Mouse (Mus musculus): Measurements from ENCODE around the gene Lrp2. TPM values are rescaled to one million over a fixed set of nuclear protein-coding genes. Genes with fewer than 3 reads are reported as not detected.
"Not testable (repeated sequence)": the region's sequence is repeated elsewhere in the genome, so short reads cannot be mapped to it uniquely, and the experiment has no call there.

The Lrp2 gene
- total RNA-seq, 2 experiments from 2014 or later = 0.45 to 1.2 TPM

DNA sequence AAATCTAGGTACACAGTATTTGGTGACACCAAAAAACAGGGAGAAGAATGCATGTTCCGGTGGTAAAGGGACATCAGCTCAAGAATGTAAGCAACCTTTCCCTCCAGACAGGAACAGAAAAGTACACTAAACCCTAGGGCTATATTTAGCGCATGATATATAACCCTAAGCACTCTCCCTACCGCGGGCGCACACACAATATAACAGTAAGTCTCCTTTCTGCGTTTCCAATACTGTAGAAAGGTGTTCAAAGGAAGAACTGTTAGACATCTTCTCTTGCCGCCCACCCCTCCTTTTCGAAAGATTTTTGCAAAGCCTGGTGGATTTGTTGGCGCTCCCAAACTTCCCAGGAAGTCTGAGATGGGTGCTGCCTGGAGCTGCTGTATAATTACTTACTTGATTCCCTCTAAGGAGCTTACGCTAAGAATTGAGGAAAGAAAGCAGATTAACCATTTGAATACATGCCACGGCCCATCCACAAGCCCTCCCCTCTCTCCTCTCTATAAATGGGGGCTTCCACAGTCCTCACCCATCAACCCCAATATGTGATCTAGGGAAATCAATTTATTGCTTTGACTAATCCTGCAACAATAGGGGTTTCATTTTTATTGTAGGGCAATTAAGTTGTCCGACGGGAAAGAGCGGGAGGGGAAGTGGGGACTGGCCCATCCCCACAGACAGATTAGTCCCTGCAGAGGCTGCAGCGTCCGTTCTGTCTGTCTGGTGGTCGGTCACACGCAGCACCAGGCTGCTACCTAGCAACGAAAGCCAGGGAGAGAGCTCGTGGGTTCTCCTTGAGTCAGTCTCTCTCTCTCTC lies 1.5 kb downstream of the Lrp2 start:
- DNase-seq (ENCODE audit: low spot score in 2 of 2) = no peak

- DNase-seq (ENCODE audit: low spot score in 2 of 2) = no peak
These were observed 3.0 kb downstream of the Lrp2 start for GRCm38 (mm10) chr2:69582861-69583260.

DNA sequence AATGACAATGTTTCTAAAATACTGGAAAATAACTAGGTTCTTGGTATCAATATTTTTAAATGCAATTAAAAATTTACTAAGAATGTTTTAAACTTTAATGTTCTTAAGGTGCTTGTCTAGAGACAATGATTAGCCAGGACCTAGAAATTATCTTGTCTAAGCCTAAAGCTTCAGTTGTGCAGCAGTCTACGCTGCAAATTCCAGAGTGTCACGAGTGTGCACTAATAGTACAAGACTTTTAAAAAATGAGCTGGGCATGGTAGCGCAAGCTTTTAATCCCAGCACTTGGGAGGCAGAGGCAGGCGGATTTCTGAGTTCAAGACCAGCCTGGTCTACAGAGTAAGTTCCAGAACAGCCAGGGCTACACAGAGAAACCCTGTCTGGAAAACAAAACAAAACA lies 3.8 kb downstream of the Lrp2 start:
- not testable (repeated sequence) for DNase-seq (ENCODE audit: low spot score in 2 of 2)

DNA sequence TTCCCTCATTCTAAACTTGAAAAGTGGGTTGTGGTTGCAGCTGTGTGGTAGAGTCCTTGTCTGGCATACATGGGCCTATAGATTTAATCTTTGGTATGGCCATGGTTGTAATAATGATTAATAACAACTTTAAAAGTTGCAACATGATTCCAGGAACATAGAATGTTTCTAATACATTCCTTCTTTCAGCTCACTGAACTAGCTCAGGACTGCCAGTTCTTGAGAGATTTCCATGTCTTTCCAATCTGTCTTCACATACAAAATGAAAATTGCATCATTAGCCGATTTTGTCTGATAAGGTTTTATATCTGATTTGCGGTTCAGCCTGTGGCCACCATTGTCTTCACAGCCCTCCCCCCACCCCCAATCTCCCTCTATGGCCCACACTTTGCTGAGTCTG lies 5.8 kb downstream of the Lrp2 start:
- DNase-seq (ENCODE audit: low spot score in 2 of 2) = no peak

DNA sequence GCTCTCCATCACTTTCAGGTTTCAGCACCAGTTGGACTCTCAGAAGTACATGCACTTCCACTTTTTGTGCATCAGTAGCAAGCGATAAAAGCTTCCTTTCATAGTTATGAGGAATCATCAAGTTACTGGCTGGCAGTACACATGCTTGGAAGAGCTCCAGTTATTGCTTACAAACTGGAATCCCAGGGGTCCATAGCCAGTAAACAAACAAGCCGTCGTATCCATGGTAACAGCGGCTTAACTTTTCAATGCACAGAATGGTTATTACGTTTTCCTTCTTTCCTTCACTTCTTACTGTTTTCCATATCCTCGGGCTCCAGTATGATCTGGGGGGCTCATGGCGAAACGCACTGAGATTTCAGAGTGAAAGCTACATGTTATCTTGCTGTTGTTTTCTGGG lies 7.7 kb downstream of the Lrp2 start:
- no peak for DNase-seq (ENCODE audit: low spot score in 2 of 2)

- DNase-seq (ENCODE audit: low spot score in 2 of 2) = no peak
These were observed 9.3 kb downstream of the Lrp2 start for GRCm38 (mm10) chr2:69576531-69576930.

GRCm38 (mm10) chr2:69574934-69575333 lies 10.9 kb downstream of the Lrp2 start:
- DNase-seq (ENCODE audit: low spot score in 2 of 2) = no peak

DNA sequence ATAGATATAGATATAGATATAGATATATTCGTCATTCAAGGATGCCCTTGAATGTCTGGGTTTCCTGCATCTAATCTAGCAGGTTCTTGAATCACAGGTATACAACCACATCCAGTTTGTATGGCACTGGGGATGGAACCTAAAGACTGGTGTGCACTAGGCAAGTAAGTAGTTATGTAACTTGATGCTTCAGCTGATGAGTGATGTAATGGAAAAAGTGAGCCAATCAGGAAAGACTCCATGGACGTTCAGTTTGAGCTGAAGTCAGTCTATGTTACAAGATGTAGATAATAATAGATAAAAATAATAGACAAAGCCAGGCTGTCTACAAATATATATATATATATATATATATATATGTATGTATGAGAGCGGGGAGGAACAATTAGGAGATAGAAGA lies 11.6 kb downstream of the Lrp2 start:
- no peak for DNase-seq (ENCODE audit: low spot score in 2 of 2)

- no peak for DNase-seq (ENCODE audit: low spot score in 2 of 2)
These were observed 12.2 kb downstream of the Lrp2 start for GRCm38 (mm10) chr2:69573733-69574054.

DNA sequence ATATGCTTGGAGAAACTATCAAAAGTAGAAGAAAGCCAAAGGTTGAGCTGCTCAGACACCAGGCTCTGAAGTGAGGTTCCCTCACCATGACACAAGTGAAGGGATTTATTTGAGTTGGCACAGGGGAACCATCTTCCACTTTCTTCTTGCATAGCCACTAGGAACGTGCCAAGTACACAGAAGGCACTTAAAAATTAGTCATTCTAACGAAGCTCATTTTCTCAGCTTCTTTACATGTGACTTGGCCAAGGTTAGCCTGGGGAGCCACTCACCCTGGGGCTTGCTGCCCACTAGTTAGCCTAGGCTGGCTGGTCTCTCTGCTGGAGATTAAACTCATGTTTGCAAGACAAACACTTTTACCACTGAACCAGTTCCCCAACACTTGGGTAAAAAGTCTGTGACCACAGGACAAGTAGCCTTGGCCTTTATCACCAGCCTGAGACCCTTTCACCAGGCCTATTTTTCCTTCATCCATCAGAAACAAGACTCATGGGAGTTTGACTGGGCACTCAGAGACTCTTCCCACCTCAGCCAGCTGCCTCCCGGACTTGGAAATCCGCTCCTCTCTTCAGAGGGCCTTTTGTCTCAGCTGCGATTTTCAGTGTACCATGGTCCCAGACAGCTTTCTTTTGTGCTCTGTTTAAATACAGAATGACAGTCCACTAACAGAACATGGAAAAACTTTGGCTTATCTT lies 12.7 kb downstream of the Lrp2 start:
- no peak for DNase-seq (ENCODE audit: low spot score in 2 of 2)

GRCm38 (mm10) chr2:69570556-69570955 lies 15.3 kb downstream of the Lrp2 start:
- no peak for DNase-seq (ENCODE audit: low spot score in 2 of 2)

- no peak for DNase-seq (ENCODE audit: low spot score in 2 of 2)
These were observed 19.6 kb downstream of the Lrp2 start for GRCm38 (mm10) chr2:69566281-69566680.

- no peak for DNase-seq (ENCODE audit: low spot score in 2 of 2)
These were observed 22.4 kb downstream of the Lrp2 start for GRCm38 (mm10) chr2:69563492-69563891.

- no peak for DNase-seq (ENCODE audit: low spot score in 2 of 2)
These were observed 23.1 kb downstream of the Lrp2 start for GRCm38 (mm10) chr2:69562761-69563160.

DNA sequence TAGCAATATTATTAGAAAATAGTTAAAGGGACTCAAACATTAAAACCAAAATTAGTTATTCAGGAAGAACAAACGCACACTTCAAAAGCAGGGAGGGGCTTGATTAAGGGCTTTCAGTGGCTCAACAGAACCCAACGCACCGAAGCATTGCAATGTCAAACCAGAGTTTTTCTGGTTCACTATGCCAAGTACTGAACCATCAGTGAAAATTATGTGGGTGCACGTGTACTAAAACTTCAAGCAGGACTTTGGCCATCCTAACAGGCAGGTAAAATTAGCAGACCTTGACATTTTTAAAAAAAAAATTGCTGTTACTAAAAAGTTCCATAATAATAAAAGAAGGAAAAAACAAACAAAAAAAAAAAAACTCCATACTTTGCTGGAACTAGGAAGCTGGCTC lies 25.6 kb downstream of the Lrp2 start:
- DNase-seq (ENCODE audit: low spot score in 2 of 2) = no peak

GRCm38 (mm10) chr2:69559380-69559779 lies 26.5 kb downstream of the Lrp2 start:
- DNase-seq (ENCODE audit: low spot score in 2 of 2) = no peak

DNA sequence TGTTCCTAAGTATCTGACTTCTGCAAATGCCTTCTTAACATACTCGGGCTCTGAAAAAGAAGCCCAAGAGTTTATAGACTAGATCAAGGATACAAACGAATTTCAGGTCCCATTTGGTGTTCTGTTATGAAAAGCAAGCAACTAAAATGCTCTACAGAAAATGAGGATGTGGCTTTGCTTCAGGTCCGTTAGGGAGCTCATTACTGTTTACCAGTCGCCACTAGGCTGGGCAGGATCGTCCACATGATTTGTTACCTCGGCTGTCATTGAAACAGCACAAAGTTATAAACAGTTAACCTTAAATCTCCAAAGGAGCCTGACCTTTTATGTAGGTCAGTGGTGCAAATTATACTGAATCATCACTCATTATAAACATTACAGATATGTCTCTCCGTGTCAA lies 29.2 kb downstream of the Lrp2 start:
- no peak for DNase-seq (ENCODE audit: low spot score in 2 of 2)

GRCm38 (mm10) chr2:69551639-69552038 lies 34.2 kb downstream of the Lrp2 start:
- no peak for DNase-seq (ENCODE audit: low spot score in 2 of 2)

GRCm38 (mm10) chr2:69546823-69547222 lies 39.0 kb downstream of the Lrp2 start:
- no peak for DNase-seq (ENCODE audit: low spot score in 2 of 2)

DNA sequence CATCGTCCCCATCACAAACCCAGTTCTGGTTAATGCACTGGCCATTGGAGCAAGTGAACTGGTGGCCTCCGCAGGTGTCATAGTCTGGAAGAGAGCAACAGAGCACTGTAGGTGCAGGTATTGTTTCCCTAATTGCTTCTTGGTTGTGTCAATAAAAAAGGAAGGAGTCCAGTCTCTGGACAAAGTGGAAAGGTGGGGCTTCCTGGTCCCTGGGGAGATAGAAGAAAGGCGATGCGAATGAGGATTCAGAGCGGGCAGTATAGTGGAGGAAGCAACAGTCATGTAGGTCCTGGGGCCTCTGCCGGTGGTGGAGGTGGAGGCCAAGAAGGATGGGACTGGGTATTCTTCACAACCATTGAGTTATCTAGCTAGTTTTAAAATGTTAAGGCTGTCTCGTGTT lies 49.8 kb downstream of the Lrp2 start:
- no peak for DNase-seq (ENCODE audit: low spot score in 2 of 2)

- DNase-seq (ENCODE audit: low spot score in 2 of 2) = no peak
These were observed 54.3 kb downstream of the Lrp2 start for GRCm38 (mm10) chr2:69531528-69532055.

GRCm38 (mm10) chr2:69530691-69531527 lies 55.0 kb downstream of the Lrp2 start:
- DNase-seq (ENCODE audit: low spot score in 2 of 2) = no peak

All from adrenal gland, adult 18-20 months (tissue).